Mouse (Mus musculus) natural killer cell, adult 2 months (primary cell): ENCODE measurements around the gene Zmiz1.

Source experiments
- DNase-seq, 2 experiments: peaks; one replicate each; pipeline ENCODE4 v3.0.0; 2022; ENCODE audit warnings: low spot score in 2 of 2

Zmiz1 gene

DNA sequence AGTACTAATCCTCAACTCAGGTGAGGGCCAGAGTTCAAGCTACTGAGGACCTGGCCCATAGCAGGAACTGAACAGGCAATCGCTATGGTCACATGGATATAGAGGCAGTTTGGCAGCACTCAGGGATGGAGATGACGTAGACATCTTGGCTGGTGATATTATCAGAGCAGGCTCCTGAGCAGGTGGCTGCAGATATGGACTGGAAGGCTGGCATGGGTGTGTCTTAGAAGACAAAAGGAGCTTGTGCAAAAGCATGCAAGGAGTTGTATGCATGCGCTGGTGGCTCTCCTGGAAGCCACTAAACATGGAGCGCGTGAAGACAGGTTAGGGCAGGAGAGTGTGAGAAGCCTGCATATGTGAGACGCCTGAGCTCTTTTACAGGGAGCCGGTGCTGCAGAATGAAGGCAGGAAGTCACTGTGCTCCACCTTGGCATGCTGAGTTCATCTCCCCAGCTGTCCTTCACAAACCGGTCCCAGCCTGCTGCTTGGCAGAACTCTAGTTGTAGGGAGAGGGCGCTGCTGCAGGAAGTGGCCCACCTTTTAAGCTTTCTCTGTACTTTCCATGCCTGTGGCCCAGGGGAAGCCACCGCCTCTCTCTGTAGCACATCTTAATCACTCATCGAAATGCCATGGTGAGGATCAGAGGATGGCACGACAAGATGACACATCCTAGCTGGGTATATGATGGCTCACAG is 4.8 kb upstream of the Zmiz1 start:
- peak in 1 of 2 experiments; percentile 41 for DNase-seq

DNA sequence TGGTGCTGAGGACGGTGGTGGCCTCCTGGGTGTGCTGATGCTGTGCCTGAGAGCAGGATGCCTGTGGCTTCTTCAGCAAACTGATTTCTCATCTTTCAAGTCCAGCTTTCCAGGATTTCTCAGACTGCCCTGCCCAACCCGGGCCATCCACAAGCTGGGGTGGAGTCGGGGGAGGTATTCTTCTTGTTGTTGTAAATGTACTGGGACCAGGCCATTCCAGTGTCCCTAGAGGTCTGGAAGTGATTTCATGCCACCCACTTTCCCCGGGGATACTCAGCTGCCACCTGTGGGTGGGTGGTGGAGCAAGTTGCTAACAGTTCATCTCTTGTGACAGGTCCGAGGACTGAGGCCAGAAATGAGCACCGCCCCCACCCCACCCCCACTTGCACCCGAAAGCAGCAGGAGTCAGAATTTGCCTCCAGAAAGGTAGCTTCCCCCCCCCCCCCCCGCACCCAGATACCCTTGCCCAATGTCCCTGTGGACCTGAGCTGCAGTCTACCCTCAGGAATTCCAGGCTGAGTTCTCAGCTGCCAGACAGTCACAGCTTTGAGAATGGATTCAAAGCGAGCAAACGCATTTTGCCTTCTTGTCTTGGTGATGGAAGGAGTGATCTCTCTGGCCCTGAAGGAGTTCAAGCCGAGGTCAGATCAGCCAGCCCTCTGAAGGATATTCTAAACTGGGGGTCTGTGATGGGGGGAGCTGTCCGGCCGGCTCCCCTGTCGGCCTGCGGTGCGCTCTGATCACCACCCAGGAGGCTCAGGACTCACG is 2.1 kb upstream of the Zmiz1 start:
- DNase-seq = no peak

DNA sequence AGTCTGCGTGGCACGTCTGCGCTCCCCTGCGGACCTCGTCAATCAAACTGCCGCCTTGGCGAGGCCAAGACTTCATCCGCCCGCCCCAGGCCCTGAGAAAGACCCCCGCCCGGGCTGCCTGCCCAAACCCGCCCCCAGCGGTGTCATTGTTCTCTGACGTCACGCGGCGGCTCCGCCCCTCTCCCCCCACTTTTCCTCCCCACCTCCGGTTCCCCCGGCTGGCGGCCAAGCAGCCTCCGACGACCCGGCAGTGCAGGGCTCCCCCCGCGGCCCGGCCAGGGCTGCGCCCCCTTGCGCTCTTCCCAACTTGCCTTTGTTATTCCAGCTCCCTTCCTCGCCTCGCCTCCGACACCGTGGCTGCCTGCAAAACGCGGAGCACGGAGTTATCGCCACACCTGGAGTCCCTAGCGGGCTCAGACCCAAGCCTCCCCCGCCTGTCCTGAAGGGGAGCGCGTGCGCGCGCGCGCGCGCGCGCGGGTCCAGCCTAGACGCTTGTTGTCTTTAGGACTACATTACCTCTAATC is 1.5 kb upstream of the Zmiz1 start:
- peak; percentile 79 to 80 for DNase-seq

DNA sequence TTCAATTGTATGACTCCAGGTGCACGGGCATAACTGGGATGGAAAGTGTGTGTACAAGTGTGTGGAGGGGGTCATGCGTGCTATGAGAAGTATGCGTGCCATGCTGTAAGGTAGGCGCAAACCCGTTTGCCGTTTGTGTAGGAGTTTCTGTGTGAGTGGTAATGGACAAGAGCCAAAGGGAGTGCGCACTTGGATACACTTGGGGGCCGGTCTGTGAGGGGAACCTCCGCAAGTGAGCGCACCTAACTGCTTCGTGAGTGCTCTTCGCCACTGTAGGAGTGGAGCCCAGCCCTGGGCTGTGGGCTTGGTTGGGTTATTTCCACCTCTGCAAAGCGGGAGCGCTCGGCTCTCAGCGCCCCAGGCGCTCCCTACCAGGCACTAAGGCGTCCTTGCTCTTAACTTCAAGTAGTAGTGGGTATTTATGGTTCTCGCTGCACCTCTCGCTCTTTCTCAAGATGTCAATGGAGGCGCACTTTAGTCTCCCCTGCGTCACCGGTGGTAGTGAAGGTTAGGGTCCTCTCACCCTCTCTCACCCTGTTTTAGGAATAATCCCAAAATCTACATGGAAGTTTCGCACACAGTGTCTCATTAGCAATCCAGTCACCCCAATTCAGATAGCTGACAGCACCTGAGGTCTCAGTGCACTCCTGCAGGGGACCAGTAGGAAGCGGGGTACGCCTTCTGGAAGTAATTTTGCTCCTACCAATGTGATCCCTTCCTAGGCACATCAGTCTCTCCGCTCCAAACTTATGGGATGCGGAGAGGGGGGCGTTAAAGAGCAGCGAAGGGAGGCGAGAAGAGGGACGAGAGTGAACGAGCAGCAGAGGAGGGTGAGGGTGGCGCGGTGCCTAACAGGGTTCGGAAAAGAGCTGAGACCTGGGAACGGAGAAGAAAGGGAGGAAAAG is 622 bp upstream of the Zmiz1 start:
- DNase-seq = peak in 1 of 2 experiments; percentile 43

DNA sequence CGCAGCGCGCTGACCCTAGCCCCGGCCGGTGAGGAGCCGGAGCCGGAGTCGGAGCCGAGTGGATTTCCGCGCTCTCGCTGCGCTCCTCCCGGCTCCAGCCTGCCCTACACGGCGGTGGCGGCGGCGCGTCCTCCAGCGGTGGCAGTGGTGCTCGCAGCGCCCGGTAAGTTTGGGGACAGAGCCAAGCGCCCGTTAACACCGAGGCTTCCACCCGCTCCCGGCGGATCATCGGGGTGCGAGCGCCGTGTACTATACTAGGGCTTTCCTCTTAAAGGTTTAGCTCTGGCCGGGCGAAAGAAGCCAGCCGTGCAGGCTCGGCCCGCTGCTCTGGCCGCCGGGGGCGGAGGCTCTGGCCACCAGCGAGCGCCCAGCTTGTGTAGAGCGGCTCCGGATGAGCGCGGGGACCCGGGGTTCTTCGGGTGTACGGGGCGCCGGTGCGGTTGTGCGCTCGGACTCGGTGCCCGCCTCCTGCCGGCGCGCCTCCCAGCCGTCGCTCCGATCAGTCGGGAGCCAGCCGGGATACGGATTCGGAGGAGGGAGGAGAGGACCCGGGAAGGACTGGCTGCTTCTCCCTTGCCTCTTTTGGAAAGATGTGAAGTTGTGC is 511 bp downstream of the Zmiz1 start:
- no peak for DNase-seq

DNA sequence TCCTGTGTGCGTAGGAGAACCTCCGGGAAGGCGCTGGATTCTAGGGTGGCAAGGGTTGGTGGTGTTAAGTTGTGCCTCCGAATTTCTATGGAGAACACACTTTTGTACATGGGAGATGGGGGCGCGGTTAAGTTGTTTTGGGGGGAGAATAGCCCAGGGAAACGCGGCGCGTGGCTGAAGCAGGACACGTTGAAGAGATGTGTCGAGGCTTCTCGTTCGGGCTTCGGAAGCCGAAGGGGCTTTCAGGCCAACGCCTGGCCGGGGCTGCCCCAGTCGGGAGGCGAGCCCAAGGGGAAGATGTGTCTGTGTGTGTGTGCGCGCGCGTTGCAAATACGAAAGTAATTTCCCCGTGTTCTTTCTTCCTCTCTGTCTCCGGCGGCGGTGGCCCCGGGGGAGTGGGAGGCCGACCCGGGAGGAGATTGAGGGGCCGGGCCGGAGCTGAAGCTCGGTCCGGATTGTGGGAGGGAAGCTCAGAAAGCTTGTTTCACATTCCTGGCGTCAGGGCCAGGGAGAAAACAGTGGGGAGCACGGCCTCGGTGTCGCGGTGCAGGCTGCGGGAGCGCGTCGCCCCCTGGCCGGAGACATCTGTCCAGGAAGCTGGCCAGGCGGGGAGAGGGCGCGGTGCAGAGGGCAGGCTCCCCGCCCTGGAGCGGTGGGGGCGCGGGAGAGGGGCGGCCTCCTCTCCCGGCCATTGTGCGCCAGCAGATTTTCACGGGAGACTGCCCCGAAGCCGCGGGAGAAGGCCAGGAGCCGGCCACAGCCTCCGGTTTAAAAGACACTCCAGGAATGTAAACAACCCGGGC is 1.2 kb downstream of the Zmiz1 start:
- DNase-seq = peak; percentile 72 to 73

DNA sequence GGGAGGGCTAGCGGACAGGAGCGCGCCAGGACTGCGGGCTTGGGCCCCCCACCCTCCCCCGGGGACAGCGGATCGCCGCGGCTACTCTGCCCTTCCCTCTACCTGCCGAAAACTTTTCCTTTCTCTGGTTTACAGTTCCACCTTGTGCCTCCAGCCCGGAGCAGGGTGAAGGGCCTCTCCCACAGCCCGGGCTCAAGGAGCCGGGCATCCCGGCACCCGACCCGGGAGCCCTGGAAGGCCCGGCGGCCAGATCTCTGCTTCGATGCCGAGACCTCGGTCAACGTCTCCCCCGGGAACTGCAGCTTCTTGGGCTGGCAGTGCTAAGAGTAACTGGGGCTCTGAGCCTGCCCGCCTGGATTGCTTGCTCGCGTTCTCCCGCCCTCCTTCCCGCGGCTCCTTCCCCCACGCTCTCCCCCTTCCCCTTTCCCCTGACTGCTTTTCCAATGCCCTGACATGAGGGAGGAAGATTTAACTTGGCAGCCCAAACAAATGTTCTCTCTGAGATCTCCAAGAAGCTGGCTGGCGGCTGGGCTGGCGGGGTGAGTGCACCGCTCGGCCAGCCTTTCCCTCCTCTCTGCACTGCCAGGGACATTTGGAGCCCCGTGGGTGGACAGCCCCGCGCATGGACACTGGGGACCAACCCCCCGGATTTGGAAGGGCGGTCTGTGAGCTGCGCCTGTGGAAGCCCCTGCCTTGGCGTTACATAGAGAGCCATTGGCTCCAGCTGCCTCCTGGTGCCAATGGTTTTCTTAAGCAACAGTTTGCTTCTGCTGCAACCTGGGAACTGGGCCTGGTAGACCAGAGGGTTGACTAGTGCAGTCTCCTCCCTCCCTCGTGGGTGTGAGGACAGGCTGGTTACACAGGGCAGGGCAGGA is 2.1 kb downstream of the Zmiz1 start:
- DNase-seq = peak in 1 of 2 experiments; percentile 53

DNA sequence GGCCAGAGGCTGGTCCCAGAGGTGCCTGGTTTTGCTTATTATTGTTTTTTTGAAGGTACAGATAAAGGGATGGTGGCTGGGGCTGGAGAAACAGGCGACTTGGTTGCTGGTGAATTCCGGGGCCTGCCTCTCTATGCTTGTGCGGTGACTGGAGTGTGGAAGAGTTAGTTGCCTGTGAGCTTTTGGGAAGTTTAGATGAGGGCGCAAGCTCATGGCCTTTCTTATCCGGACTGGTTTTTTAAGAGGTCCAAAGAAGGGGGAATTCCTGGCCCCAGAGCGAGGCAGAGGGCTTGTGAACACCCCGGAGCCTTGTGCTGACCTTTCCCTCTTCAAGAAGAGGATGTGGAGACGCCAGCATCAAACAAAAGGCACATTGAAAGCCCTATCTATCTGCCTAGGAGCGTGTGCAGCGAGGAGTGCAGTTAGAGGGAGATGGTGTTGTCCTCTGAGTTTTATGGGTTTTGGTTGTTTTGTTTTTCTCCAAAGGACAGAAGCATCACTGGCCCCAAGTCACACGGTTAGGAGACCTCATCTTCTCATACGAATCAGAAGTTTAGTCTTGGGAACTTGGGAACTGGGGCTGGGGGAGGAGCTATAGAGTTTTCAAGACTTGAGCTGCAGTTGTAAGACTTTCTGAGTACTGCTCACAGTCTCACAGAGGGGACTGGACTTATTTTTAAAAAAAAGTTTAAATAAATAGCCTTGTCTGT is 2.8 kb downstream of the Zmiz1 start:
- DNase-seq = no peak

DNA sequence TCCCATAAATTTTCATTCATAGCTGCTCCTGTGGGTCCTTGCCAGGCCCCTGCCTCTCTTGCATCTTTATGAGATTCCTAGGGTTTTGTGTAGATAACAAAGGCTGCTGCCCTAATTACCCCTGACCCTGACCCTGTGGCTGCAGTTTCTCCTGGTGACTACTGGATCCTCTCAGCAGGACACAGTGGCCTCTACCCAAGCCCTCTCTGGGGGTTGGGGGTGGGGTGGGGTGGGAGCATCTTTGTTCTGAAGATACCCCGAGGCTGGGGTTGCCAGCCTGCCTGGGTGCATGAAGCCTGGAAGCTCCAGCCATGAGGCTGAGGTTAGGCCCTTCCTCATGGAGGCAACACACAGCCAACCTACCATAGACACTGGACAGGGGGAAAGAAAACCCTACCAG is 4.0 kb downstream of the Zmiz1 start:
- no peak for DNase-seq

DNA sequence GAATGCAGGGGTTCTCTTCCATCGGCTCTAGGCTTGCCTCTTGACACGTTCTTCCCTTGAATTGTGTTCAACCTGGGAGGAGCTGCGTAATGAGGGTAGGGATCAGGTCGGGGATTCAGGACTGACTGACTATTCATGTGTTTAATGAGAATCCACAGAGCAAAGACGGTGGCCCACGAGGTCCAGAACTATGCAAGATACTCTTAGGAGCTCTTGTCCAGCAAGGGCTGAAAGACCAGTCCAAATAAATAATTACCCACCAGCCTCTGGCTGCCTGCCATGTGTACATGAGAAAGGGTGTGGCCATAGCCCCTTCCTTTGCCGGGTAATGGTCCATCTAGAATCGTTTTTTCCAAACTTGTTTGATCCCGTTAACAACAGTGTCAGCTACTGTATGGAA is 4.9 kb downstream of the Zmiz1 start:
- no peak for DNase-seq

DNA sequence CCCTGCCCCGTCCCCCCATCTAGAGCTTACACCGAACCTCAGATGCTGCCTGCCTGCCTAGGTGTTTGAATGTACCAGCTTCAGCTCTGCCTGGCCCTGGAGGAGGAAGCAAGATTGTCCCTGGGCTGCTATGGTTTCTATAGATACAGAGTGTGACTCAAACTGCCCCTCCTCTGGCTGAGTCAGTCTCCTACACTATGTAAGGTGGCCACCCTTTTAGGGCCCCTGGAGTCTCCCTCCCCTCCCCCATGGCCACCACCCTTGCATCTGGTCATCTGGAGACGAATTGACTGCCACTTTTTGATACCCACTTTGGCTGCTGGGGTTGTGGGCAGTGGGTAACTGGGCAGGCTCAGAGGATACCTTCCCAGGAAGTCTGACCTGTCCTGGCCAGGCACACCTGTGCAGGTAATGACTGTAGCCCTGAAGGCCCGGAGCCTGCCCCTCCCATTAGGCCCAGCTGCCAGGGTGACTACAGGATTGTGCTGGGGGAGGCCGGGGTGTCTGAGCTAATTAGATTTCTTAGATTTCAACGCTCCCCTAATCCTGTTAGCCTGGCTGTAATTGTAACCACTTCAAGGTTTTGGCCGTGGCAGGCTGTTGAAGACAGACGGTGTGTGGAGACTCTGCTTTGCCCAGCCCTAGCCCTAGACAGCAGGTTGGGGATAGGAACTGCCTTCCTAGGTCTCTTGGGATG is 5.8 kb downstream of the Zmiz1 start:
- peak; percentile 55 to 76 for DNase-seq

DNA sequence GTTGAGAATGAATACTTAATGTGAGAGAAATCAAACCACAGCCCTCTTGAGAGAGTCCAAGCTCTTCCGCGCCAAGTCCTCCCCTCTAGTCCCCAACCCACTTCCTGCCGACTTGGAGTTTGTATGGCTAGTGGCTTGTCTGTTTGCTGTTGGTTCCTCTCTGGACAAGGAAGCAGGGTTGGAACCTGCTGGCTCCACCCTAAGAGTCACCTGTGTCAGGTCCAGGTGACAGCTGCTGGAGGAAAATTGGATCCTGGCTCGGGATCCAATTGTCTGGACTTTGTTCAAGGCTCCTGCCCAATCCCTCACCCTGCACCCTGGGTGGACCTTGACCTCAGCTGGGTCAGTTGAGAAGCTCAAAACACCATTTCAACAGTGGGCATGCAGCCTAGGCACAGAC is 7.4 kb downstream of the Zmiz1 start:
- DNase-seq = no peak

DNA sequence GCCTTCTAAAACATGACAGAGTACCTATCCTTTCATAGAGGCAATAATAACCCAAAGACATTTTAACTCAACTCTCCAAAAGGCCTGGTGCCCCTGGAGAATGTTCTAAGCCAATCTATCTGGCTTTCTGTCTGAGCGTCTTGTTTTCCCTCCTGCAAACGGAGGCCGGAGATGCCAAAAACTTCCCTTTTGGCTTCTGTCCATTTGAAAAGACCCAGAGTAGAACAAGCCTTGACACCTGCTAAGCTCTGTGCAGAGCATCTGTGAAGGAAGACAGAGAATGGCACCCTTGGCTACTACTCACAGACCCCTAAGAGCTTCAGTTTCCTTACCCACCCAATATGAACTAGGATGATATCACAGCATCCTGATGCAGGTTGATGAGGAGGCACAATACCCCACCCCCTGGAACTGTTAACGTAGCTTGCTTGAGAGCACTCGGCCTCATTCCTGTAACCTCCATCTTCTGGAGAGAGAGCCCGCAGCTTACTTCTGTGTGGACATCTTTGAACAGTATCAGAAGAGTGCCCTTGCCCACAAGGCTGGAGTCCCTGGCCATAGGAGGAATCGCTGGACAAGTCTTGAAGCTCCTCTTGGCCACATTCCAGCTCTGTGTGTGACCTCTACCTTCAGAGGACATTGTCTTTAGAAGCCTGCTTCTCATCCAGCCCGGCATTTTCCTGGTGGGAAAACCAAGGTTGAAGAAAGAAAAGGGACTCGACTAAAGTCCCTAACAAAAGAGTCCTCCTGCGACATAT is 9.1 kb downstream of the Zmiz1 start:
- DNase-seq = no peak

DNA sequence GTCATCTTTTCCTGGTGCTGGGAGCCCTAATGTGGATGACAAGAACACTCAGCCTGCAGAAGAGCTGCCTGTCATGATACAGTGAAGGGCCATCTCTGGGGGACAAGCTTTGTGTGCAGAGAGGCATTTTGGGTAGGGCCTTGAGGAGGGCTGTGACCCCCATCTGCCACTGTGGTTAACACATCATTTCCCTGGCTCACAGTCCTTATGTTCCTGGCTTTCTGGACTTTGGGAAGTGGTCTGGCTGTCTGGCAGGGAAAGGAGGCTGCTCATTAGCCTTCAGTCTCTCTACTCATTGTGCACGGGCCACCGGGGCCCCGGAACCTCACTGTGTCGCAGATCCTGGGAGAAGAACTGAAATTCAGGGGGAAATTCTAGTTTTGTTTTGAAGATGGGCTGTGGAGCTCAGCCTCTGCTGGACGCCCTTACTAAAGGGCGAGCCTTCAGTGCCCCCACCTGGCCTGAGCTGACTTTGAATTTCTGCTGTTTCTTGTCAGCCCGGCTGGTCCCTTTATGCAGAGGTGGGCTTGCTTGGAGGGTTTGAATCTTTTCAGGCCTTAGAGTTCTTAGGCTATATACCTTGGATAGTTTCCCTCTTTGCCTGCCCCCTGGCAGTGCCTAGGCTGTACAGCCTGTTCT is 10.0 kb downstream of the Zmiz1 start:
- no peak for DNase-seq

DNA sequence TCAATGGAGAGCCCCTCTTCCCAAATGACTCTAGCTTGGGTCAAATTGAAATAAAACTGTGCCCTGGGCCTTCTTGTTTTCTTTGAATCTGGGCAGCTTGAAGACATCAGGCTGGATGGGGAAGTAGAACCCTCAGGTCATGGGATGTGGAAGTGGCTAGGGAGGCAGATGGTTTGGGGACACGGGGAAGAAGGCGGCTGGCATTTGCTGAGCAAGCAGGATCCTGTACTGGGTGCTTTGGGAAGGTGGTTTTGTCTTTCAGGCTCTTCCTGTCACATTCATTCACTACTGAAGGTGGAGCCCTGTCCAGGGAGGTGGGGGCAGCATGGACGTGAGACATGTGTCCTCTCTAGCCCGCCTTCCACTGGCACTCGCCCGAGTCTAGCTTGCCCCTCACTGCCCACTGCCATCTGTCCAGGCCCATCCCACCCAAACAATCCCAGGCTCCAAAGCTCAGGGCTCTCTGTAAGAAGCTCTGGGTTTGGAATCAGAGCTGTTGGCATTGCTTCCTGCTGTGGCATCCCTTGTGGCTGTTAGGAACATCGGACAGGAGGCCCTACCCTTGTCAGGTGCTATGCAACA is 11.3 kb downstream of the Zmiz1 start:
- DNase-seq = no peak

DNA sequence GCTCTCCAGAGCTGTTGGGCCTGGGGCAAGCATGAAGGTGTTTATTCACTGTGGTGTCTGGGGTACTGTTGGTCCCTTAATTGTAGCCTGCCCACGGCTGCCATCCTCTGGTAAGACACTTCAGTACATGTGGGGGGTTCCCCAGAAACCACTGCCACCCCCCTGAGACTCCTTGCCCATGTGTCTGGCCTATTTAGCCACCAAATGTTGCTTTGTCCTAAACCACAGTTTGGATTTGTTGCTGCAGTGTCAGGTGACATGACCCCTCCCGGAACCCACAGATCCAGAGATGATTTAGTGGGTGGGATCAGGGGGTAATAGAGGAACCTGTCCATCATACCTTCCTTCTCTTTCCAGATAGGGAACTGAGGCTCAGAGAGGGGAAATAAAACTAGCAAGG is 12.1 kb downstream of the Zmiz1 start:
- DNase-seq = peak in 1 of 2 experiments; percentile 58
